Mouse (Mus musculus) hindbrain, embryonic 14.5 days (tissue): ENCODE measurements around the gene Rpp14. TPM values are rescaled to one million over a fixed set of nuclear protein-coding genes. Genes with fewer than 3 reads are reported as not detected.
A peak's percentile ranks its signal among the peaks of the same experiment; 100 is the strongest.

Experiments used
- ATAC-seq: fragments of 200-750 bp; cut with Nextera tagmentation; 2 replicates; pipeline ENCODE4 v1.8.0; 2017; ENCODE audit warnings: moderate number of reproducible peaks, mild to moderate bottlenecking, moderate TSS enrichment, moderate library complexity; ENCODE audit not compliant: low FRiP score
- DNase-seq: peaks from one replicate; pipeline ENCODE4 v3.0.0-alpha.2; 2015; ENCODE audit warnings: low spot score
- H3K27ac ChIP-seq: fragments of 300-500 bp; sonication (generic); 2 replicates; pipeline ENCODE4 v1.5.1; 2014; ENCODE audit warnings: mild to moderate bottlenecking, moderate library complexity
- H3K27me3 ChIP-seq: fragments of 300-500 bp; sonication (generic); 2 replicates; pipeline ENCODE4 v1.6.1; 2014; ENCODE audit warnings: mild to moderate bottlenecking, low read length, mixed read lengths; ENCODE audit not compliant: control insufficient read depth, insufficient read depth
- H3K36me3 ChIP-seq: fragments of 300-500 bp; sonication (generic); replicated peaks from 2 replicates; pipeline ENCODE4 v1.6.1; 2014; ENCODE audit not compliant: control insufficient read depth, insufficient read depth
- H3K4me1 ChIP-seq: fragments of 300-500 bp; sonication (generic); replicated peaks from 2 replicates; pipeline ENCODE4 v1.6.1; 2014; ENCODE audit warnings: antibody characterized with exemption, low read length, mixed read lengths; ENCODE audit not compliant: control insufficient read depth, insufficient read depth
- H3K4me2 ChIP-seq: fragments of 300-500 bp; sonication (generic); replicated peaks from 2 replicates; pipeline ENCODE4 v1.6.1; 2014; ENCODE audit warnings: mild to moderate bottlenecking, moderate library complexity
- H3K4me3 ChIP-seq: fragments of 300-500 bp; sonication (generic); replicated peaks from 2 replicates; pipeline ENCODE4 v1.5.1; 2014; ENCODE audit warnings: mild to moderate bottlenecking, low read length
- H3K9ac ChIP-seq: fragments of 300-500 bp; sonication (generic); 2 replicates; pipeline ENCODE4 v1.6.1; 2014
- H3K9me3 ChIP-seq: fragments of 300-500 bp; sonication (generic); 2 replicates; pipeline ENCODE4 v1.6.1; 2016; ENCODE audit warnings: low read length; ENCODE audit not compliant: control insufficient read depth
- WGBS: fragments of 180-500 bp; shearing (Covaris S2); extraction: QIAGEN DNeasy Blood & Tissue Kit; methylation state at CpG from one replicate; pipeline ENCODE4 v1.1.7; 2014; 5-methylcytosine and 5-hydroxymethylcytosine counted together
- polyA plus RNA-seq: library from polyadenylated mRNA; unstranded; fragments of >200 nt; fragmentation: Nextera tagmentation; extraction: Ambion mirVana; gene quantifications from 2 replicates; pipeline ENCODE4 v1.2.1, GENCODE M21; 2014

The Rpp14 gene
- polyA plus RNA-seq, 1 experiment from 2014 or later: 45.0 TPM

DNA sequence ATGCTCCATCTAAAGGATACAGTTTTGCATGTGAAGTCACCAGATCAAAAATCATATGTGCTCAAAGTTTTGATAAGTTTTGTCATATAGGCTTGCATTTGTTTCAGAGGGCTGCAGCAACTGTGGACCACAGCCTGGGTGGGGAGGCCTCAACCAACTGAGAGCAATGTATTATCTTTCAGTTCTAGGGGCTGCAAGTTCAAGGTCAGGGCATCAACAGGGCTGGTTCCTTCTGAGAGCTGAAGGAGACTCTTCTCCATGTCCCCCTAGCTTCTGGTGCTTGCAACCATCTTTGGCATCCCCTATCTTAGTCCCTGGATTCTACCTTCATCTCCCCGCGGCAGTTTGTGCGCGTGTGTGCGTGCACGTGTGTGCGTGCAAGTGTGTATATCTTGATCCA lies 27.5 kb upstream of the Rpp14 start:
- 95% methylated on average over 7 of the region's 7 CpGs for WGBS
- H3K27me3 ChIP-seq: no peaks in the 10 kb centered on the region

DNA sequence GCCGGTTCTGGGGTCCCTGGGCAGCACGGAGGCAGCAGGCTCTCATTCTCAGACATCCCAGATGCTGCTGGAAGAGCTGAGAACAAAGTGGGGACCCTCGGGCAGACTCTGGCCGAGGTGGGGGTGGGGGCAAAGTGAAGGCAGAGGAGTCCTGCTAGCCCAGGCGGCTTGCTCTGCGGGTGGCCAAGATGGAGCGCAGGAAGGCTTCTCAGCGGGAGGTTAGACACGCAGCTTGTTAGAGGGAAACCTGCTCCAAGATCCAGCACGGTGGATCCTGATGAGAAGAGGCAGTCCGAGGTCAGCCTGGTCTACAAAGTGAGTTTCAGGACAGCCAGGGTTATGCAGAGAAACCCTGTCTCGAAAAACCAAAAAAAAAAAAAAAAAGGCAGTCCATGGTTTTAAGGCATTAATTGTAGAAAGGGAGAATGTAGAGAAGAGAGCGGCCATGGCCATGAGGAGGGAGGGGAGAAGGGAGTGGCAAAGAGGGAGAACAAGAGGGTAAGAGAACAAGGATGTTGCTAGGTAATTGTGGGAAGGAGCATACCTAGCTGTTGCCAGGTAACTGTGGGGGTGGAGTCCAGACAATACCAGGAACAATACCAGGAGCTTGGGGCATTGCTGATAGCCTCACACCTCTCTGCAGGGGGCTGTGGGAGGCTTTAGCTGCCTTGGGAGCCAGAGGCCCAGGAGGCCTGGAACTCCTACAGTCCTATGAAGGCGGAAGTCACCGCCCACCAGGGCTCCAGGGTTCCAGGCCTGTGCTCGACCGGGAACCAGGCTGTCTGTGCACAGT lies 25.7 kb upstream of the Rpp14 start:
- H3K36me3 ChIP-seq: peaks cover 41% of the 10 kb centered on the region

More for the DNA sequence above, 27.5 kb upstream of the Rpp14 start:
- H3K27ac ChIP-seq: no peak overlapping the region
- ATAC-seq (no peak), DNase-seq (no peak)
- no peaks in the 10 kb centered on the region for H3K9me3 ChIP-seq
- no peak overlapping the region for H3K4me3 ChIP-seq
- peaks cover 56% of the 10 kb centered on the region for H3K36me3 ChIP-seq
- no peak overlapping the region for H3K4me2 ChIP-seq
- H3K9ac ChIP-seq: no peak overlapping the region
- H3K4me1 ChIP-seq: no peaks in the 10 kb centered on the region

DNA sequence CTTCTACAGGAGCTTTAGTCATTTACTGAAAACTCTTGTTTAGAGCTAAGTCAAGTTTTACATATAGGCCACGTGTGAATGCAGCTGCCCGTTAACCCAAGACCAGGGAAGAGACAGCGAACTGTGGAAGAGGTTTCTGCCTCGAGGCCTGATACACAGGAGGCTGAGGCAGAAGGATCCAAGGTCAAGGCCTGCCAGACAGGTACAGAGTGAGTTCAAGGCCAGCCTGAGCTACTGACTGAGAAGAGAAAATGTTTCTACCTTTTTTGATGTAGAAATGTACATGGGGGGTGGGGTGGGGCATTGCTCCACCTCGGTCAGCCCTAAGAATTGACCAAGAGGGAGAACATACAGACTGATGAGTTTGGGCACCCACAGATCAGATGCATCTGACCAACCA lies 24.1 kb upstream of the Rpp14 start:
- WGBS: 91% methylated on average over 5 of the region's 5 CpGs
- Histone ChIP-seq H3K9ac (no peak overlapping the region), H3K4me1 (no peaks in the 10 kb centered on the region), H3K4me2 (no peak overlapping the region), H3K4me3 (no peak overlapping the region), H3K36me3 (peaks cover 26% of the 10 kb centered on the region), H3K9me3 (no peaks in the 10 kb centered on the region), H3K27ac (no peak overlapping the region), H3K27me3 (no peaks in the 10 kb centered on the region)
- ATAC-seq (no peak), DNase-seq (no peak)

More for the DNA sequence above, 25.7 kb upstream of the Rpp14 start:
- H3K4me3 ChIP-seq: no peak overlapping the region
- ATAC-seq (no peak), DNase-seq (no peak)
- H3K4me1 ChIP-seq: no peaks in the 10 kb centered on the region
- H3K27me3 ChIP-seq: no peaks in the 10 kb centered on the region
- no peak overlapping the region for H3K9ac ChIP-seq
- H3K9me3 ChIP-seq: no peaks in the 10 kb centered on the region
- 23% methylated on average over 17 of the region's 17 CpGs for WGBS
- H3K4me2 ChIP-seq: no peak overlapping the region
- no peak overlapping the region for H3K27ac ChIP-seq

DNA sequence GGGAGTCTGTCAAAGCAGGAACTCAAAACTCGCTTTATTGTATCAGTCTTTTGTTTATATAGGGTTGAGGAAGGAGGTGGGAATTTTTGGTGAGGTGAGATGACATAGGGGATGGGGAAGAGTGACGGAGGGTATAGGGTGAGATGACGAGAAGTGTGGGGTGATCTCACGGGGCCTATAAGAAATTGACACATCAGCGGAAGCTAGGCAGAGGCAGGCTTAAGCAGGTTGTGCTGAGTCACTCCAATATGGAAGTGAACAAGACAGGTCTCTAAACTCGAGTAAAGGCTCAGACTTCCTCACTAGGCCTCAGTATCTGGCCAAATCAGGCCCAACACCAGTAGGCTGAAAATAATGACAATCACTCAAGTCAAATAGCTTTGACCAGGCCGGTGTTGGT lies 20.2 kb upstream of the Rpp14 start:
- Histone ChIP-seq H3K9ac (no peak overlapping the region), H3K9me3 (no peaks in the 10 kb centered on the region), H3K4me3 (no peak overlapping the region), H3K36me3 (peaks cover 10% of the 10 kb centered on the region), H3K27me3 (no peaks in the 10 kb centered on the region), H3K4me2 (no peak overlapping the region), H3K27ac (no peak overlapping the region), H3K4me1 (0 out of 2 replicates have a peak, but pooled peaks cover 5% of the 10 kb centered on the region)
- WGBS: 94% methylated on average over 7 of the region's 7 CpGs
- DNase-seq (no peak), ATAC-seq (no peak)

DNA sequence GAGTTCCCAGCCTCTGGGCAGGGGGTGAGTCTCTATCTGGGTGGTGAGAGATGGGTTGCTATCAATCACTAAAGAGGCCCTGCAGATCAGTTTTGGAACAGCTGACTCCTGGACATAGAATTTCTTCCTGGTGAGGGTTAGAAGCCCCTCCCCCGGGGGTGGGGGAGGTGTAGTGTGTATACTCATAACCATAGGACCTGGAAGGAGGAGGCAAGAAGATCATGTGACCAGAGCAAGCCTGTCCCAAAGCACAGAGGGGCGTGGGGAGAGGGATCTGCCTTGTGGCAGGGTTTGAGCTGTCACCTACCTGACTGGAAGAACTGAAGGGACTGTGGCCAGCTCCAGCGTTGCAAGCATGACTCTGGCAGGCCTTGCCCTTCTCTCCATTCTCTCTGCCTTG lies 18.1 kb upstream of the Rpp14 start:
- no peaks in the 10 kb centered on the region for H3K36me3 ChIP-seq
- H3K4me2 ChIP-seq: no peak overlapping the region
- H3K27ac ChIP-seq: no peak overlapping the region
- ATAC-seq (no peak; the same call in 1 of the 2 replicates), DNase-seq (no peak)
- WGBS: 42% methylated on average over 3 of the region's 3 CpGs
- no peak overlapping the region for H3K4me3 ChIP-seq
- H3K27me3 ChIP-seq: no peaks in the 10 kb centered on the region
- no peaks in the 10 kb centered on the region for H3K9me3 ChIP-seq
- 0 out of 2 replicates have a peak, but pooled peaks cover 5% of the 10 kb centered on the region for H3K4me1 ChIP-seq
- H3K9ac ChIP-seq: no peak overlapping the region

DNA sequence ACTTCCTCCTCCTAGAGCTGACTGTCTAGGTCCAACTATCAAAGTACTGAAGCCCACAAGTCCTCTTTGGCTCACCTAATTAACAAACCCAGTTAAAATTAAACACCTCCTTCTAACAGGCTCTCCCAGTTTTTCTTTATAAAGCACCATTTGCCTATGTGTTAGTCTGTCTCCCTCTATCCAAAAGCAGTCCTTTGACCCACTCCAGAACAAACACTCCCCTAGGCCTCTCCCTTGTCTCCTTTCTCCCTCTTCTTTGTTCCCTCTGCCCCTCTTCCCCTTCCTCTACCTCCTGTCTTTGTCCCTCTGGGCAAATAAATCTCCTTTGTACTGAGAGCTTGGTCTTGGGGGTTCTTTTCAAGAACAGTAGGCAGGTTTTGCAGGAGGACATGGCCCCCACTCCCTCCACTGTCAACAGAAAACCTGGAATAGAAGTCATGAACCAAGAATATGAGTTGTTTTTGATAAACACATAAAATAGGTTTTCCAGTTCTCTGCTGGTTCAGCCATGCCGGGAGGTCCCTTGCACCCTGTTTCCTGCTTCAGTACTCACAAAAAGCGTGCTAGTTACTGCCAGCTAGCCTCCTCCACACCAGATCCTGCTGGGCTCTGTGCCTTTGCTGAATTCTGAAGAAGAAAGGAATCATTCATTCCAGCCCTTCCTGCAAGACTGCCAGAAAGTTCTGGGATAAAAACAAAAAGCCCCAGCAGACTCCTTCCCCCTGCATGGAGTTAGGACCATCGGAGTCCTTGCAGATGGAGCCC lies 17.4 kb upstream of the Rpp14 start:
- Histone ChIP-seq H3K27ac (no peak overlapping the region), H3K27me3 (no peaks in the 10 kb centered on the region), H3K4me1 (0 out of 2 replicates have a peak, but pooled peaks cover 5% of the 10 kb centered on the region), H3K9me3 (no peaks in the 10 kb centered on the region), H3K36me3 (no peaks in the 10 kb centered on the region), H3K4me2 (no peak overlapping the region), H3K4me3 (no peak overlapping the region), H3K9ac (no peak overlapping the region)
- no peak for ATAC-seq
- WGBS: 36% methylated on average over 3 of the region's 3 CpGs
- DNase-seq: no peak

DNA sequence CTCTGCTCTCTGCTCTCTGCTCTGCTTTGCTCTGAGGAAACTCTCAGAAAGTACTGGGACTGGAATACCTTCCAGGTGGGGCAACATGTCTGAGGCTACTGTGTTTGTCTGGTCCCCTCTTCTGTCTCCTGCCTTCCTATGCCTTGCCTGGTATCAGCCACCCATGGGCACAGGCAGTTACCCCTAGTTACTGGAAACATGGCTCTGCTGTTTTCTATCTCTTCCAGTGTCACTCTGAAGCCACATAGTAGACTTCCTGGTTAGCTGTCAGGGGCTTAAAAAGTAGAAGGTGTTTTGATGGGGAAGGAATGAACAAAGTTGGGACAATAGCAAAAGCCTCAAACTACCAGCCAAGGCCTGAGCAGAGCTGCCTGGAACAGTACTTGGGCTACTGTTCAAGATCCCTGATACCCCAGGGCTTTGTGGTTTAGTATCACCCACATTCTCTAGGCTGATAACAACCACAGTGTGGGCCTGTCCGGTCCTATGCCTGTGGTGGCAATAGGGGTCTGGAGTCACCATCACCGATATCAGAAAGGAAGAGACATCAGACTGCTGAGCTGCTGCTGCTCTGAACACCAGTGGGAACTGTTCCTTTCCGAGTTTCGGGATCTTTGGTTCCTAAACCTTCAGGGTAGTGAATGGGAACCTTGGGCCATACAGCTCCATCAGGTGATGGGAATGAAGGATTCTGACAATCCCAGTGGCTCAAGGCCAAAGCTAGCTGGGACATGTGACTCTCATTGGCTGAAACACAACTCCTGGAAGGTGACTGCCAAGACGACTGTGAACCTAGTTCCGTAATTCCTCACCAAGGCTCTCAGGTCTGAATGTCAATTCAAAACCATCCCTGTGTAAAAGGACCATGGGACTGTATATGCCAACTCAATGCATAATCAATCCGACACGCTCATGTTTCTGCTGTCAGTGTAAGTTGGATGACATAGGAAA lies 16.1 kb upstream of the Rpp14 start:
- Histone ChIP-seq H3K4me2 (no peak overlapping the region), H3K9ac (no peak overlapping the region), H3K27ac (no peak overlapping the region), H3K4me1 (0 out of 2 replicates have a peak, but pooled peaks cover 5% of the 10 kb centered on the region), H3K36me3 (no peaks in the 10 kb centered on the region), H3K27me3 (no peaks in the 10 kb centered on the region), H3K9me3 (no peaks in the 10 kb centered on the region), H3K4me3 (no peak overlapping the region)
- DNase-seq (no peak), ATAC-seq (no peak)
- 83% methylated on average over 8 of the region's 8 CpGs for WGBS

DNA sequence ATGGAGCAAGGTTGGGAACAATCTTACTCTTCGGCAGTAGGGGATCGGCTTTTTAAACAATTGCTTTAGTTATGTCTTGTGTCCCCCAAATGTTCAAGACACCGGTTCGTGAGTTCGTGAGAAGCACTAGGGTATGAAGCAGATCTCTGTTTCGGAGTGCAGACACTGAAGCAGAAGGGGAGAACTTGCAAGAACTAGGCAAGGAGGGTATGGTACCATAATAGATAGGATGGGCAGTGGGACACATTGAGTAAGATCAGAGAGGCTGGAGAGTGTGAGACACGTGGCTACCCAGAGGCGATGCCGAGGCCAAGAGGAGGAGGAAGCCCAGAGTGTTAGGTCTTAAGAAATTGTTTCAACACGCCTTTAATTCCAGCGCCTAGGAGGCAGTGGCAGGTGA lies 551 bp downstream of the Rpp14 start:
- peaks cover 22% of the 10 kb centered on the region for H3K36me3 ChIP-seq
- no peaks in the 10 kb centered on the region for H3K9me3 ChIP-seq
- no peaks in the 10 kb centered on the region for H3K27me3 ChIP-seq
- H3K27ac ChIP-seq: peak overlapping the region; percentile 89
- peak; percentile 51 for ATAC-seq
- WGBS: 3% methylated on average over 11 of the region's 11 CpGs
- H3K4me3 ChIP-seq: peak overlapping the region; percentile 74
- peak overlapping the region; percentile 94 for H3K4me2 ChIP-seq
- peak overlapping the region; percentile 76 for H3K9ac ChIP-seq
- H3K4me1 ChIP-seq: peaks cover 14% of the 10 kb centered on the region
- no peak for DNase-seq
